Mouse (Mus musculus) 416B (cell line): ENCODE measurements around the gene Krt72.

Experiments used
- DNase-seq: peaks from one replicate; pipeline ENCODE4 v3.0.0; 2011; ENCODE audit warnings: low read depth

Krt72 gene

DNA sequence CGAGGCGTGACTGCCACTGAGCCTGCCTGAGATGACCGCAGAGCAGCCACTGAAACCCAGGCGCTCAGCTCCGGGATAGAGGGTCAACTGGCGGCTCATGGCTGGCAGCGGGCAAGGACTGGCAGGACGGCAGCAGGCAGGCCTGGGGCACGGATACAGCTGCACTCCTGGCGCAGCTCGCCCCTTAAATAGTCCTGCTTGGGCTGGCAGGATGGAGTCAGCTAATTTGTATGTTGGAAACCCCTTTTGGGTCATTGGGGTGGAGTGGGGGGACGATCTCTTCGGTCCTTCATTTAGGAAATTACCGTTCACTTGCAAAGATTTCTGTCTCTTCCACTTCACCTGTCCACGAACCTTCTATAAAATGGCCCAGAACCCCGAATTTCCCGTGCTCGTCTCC lies at the start of gene Krt72:
Krt72 (minus strand) TSS at position 101 of the 400 bp plus-strand sequence.
- no peak for DNase-seq

DNA sequence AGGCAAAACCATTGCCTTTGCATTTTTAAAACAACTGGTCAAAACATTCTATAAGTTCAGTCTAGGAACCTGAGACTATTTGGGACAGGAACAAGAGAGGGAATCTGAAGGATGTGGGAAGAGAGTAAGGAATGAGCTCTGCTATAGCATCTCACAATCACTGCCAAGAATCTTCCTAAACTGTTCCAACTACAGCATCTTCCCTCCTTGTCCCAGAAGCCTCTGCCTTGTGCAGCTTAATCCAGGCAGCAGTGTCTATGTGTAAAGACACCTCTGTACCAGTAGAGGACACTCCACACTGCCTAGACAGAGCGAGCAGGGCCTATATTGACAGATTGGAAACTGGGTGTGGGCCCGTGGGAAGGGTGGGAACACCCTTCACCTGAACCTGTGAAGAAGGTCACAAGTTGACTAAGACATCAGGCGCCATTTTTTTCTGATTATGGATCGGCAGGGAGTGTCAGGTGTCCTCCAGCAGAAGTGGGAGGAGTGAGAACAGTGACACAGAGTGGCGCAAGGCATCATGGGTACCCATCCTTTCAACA lies 48.6 kb upstream of the Krt72 start:
- peak; percentile 3 for DNase-seq

DNA sequence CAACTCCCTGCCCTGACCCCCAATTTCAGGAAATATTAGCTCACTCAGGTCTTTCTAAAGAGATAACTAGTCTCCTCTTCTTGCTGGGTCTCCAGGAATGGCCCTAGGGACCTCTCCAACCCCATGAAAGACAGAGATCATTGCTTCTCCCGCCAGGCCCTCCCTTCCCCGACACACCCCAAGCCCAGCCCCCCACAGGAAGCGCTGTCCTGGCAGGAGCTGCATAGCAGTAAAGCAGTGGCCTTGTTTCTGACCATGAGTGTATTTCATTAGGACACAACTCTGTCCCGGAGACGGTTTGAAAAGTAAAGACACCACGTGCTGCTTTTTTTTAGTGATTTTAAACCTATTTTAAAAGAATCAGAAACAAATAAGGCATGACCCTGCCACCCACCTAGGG lies 46.9 kb upstream of the Krt72 start:
- no peak for DNase-seq

DNA sequence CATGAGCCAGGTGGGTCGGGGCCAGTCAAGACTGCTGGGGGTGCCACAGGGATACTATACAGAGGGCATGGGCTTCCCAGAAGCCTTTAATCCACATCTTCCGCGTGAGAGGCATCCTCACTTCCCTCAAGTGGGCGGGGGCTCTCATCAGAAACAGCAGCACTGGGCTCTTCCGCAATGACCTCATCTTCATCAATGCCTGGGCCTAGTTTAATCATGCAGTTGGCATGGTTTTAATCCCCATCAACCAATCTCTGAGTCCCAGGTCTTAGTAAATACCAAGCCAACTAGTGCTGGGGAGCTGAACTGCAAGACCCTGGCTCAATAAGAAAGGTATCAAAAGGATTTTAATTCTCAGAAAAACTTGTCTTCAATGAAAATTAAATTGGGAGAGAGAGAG lies 43.2 kb upstream of the Krt72 start:
- no peak for DNase-seq

DNA sequence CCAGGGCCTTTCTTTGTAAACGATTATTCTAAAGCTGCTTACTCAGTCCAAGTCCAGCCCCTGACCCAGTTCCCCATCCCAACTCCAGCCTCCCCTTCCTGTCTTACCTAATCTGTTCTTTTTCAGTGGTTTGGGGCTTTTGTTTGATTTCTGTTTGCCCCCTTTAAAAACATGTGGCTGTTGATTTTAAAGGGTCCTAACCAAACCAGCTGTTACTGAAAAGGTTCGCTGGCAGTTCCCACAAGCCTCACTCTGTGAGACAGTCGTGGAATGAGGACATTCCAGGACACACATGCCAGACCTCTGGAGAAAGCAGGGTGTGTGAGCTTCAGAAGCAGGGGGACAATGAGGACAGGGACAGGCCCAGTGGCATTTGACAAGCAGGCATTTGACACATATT lies 35.5 kb upstream of the Krt72 start:
- DNase-seq: no peak

DNA sequence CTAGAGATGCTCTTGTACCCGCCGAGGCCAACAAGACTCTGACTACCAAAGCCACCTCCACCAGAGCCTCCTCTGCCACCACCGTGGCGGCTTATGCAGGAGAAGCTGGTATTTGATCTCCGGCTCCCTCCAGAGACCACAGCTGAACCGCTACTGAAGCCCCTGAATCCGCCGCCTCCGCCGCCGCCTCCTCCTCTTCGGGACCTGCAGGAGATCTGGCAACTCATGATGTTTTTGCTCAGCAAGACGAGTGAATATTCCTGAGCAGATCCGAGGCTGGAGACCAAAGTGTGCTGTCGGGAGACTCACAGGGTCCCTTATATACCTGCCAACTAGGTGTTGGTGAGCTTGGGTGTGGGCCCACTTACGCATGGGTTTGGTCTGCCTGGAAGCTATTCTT lies 31.6 kb upstream of the Krt72 start, which contains the start of gene Krt2:
Krt2 (minus strand) TSS at position 295 of the 400 bp plus-strand sequence.
- DNase-seq: no peak

DNA sequence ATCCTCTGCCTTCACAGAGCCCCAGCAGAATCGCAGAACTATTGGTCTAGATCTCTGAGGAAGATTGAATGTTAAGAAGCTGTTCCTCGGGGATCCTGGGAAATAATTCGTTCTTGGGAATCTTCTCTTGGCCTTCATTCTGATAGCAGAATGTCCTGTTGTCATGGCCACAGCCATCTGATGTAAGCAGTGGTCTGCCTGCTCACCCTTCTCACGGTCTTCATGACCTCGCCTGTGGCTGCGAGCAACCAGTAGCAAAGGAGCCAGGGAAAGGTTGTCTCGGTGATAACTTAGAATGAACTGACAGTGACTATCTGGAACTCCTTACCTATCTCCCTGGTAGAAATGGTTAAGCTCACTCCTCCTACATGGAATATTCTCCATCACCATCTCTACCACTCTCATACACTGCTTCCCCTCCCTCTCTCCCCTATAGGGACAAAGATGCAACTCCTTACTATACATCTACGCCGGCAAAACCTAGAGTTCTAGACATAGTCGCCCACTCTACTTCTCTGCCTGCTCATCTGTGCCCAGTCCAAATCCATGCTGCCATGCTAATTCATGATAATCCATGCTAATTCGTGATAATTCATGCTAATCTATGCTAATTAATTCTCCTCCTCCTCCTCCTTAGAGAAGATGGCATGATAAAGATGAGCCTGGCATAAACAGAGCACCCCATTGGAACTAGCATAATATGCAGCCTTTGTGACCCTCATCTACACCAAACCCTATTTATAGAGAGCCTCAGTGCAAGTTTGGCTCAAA lies 17.0 kb upstream of the Krt72 start:
- DNase-seq: no peak

DNA sequence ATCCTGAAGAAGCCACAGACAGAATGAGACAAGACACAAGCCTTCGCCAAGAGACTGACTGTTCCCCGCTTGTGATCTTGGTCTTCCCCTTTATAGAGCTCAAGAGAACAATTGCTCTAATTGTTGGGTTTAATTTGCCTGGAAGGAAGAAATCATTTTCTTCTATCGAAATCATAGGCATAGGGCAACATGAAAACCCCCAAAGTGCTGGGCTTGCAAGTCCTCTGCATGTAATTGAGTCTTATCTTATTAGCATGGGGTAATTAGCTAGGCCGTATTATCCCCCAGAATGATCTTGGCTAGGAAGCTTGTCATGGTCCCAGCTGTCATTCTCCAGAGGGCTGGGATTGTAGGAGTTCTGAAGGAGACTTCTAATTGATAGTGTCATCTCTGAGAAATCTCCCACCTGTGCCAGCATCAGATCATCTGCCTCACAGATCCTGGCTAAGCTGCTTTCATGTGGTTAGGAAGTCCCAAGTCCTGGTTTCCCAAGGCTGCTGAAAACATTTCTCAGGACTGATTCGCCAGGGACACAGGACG lies 16.1 kb upstream of the Krt72 start, which contains the start of gene Krt73:
Krt73 (minus strand) TSS at position 51 of the 540 bp plus-strand sequence.
- DNase-seq: no peak

DNA sequence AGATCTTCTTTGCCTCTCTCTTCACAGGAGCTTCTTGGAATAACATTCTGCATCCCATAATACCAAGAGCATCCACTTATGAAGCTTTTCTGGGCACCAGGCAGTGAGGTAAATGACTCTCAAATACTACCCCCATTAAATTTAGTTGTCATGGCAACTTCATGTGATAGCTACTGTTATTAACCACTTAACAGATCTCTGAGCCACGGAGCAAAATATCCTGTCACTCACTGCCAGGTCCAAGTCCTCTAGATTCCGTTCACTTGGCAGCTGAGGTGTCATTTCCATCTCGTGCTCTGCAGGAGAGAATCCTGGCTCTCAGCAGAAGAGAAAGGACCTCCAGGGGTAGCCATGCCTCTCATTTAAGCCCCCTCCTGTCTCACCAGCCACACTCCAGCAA lies 4.6 kb upstream of the Krt72 start:
- DNase-seq: no peak

DNA sequence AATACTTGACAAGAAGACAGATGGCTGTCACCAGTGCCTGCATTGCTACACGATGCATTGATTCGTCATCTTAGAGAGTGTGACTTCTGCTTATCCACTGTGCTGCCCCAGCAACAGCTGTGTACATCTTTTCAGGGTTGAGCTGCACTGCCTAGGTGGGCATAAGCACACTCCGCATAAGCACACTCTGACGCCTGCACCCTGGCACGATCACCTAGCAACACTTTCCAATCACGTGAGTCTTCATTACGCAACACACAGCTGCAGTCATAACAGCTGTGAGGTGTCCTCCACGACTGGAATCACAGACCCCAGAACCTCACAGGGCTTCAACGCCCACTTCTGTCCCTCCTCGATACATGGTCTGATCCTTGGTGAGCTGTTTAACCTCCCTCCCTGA lies 12.8 kb downstream of the Krt72 start:
- DNase-seq: peak; percentile 13

DNA sequence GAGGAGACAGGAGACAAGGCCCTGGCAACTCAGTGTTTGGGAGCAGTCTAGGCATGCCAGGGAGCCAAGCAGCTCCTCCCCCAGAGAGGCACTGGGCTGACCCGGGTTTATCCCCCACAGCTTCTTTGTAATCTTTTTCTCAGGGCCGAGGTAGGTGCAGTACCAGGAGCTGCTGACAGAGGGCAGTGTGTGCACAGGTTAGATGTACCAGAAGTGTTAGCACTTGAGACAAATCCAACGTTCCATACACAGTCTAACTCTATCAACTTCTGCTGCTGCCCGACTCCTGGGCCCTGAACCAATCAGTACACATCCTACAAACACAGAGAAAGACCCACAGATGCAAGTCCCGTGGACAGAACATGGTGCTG lies 13.6 kb downstream of the Krt72 start:
- peak; percentile 73 for DNase-seq

DNA sequence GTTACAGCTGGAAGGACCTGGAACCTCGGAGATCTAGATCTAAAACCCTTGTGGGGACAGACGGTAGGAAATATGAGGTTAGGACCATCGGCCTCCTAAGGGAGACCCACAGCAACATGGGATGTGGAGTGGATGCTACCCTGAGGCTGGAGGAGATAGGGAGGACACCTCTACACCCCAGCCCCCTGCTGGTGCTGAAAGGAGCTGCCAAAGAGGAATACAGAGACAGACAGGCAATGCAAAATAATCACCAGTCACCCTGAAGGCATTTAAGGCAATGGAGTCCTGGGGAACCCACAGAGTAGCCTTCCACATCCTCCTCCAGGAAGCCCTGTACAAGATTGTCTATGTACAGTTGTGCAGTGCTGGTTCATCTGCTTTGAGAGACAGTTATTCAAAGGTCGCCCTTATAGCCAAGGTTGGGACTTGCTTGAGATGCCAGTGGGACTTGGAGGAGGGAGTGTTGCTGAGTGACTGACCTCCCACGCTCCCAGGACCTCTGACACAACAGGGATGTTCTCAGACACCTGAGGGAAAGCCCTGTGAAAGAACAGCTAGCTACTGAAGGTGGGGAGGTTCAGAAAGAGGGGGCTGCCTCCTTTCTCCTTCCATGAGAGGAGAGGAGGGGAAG lies 14.1 kb downstream of the Krt72 start:
- DNase-seq: peak; percentile 34

DNA sequence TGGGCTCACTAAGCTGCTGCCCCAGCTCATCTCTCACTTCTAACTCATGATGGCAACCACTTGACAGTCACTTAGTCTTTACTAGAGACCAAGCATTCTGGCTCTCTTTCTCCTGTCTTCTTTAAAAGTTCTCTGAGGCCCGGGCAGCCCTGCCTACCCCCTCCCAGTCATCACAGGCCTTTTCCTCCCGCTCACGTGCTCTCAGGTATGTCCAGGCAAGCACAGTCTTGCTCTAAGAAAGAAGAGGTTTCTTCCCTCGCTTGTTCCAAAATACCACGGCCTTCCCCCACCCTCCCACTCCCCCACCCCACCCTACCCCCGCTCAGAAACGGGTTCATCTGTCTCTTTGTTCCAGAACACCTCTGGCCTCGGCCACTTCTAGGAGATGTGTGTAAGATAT lies 16.0 kb downstream of the Krt72 start:
- no peak for DNase-seq

DNA sequence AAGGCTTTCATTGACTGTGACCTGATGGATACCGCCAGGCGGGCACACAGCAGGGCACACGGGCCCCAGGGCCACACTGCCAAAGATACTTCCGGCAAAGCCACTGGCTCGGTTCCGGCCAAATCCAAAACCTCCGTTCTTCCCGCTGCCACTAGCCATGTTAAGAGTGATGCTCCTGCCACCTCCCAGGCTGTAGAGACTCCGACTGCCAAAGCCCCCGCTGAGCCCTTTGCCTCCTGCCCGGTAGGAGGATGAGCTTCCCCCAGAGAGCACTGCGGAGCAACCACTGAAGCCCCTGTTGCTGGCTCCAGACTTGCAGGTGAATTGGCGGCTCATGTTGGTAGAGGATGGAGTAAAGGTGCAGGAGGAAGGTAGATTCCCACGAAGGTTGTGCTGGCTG lies 43.5 kb downstream of the Krt72 start, which contains the start of gene Krt71:
Krt71 (minus strand) TSS at position 399 of the 400 bp plus-strand sequence.
- DNase-seq: no peak

DNA sequence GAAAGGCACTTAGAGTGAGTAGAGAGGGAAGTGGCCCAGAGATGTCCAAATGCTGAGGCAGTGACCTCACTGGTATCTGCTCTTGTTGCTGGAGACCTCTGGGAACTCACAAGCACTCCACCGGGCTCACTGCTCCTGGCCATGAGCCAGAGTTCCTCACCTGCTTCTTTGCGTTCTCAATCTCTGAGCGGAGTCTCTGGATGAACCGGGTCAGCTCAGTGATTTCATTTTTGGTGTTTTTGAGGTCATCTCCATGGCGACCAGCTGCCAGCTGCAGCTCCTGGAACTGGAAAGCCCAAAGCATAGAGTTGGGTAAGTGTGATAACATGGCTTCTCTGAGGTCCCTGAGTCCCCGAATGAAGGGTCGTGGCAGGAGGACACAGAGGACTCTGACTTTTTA lies 48.5 kb downstream of the Krt72 start:
- no peak for DNase-seq

DNA sequence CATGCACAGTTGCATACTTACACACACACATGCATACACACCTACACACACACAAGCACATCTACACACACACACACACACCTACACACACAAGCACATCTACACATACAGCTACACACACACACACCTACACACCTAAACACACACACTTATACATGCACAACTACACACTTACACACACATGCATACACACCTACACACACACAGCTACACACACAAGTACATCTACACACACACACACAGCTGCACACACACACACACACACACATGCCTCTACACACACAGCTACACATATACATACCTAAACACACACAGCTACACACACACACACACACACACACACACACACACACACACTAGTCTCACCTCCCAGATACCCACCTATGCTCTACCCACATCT lies 55.6 kb downstream of the Krt72 start:
- DNase-seq: no peak
